Mouse (Mus musculus) stomach, postnatal 0 days (tissue): ENCODE data around the gene Bcar3. TPM values are rescaled to one million over a fixed set of nuclear protein-coding genes. Genes with fewer than 3 reads are reported as not detected.
A peak's percentile ranks its signal among the peaks of the same experiment; 100 is the strongest.
"Not testable (repeated sequence)": the region's sequence is repeated elsewhere in the genome, so short reads cannot be mapped to it uniquely, and the experiment has no call there.

Experiments
- ATAC-seq: fragments of 200-750 bp; cut with Nextera tagmentation; 2 replicates; pipeline ENCODE4 v1.8.0; 2017; ENCODE audit not compliant: low FRiP score, low TSS enrichment
- DNase-seq: peaks from one replicate; pipeline ENCODE4 v3.0.0-alpha.2; 2016; ENCODE audit warnings: low spot score
- H3K27ac ChIP-seq: fragments of 300-500 bp; sonication (generic); replicated peaks from 2 replicates; pipeline ENCODE4 v1.5.1; 2014; ENCODE audit warnings: mild to moderate bottlenecking, control low read depth
- H3K27me3 ChIP-seq: fragments of 300-500 bp; sonication (generic); 2 replicates; pipeline ENCODE4 v1.6.1; 2014; ENCODE audit warnings: low read length; ENCODE audit not compliant: control insufficient read depth, insufficient read depth
- H3K36me3 ChIP-seq: fragments of 300-500 bp; sonication (generic); 2 replicates; pipeline ENCODE4 v1.6.1; 2014; ENCODE audit warnings: low read length, mixed read lengths; ENCODE audit not compliant: control insufficient read depth, insufficient read depth
- H3K4me1 ChIP-seq: fragments of 300-500 bp; sonication (generic); replicated peaks from 2 replicates; pipeline ENCODE4 v1.6.1; 2014; ENCODE audit warnings: antibody characterized with exemption; ENCODE audit not compliant: control insufficient read depth, insufficient read depth
- H3K4me2 ChIP-seq: fragments of 300-500 bp; sonication (generic); replicated peaks from 2 replicates; pipeline ENCODE4 v1.6.1; 2014; ENCODE audit warnings: low read depth, mild to moderate bottlenecking, control low read depth, moderate library complexity
- H3K4me3 ChIP-seq: fragments of 300-500 bp; sonication (generic); 2 replicates; pipeline ENCODE4 v1.5.1; 2014; ENCODE audit warnings: low read depth, low read length, control low read depth
- H3K9ac ChIP-seq: fragments of 300-500 bp; sonication (generic); 2 replicates; pipeline ENCODE4 v1.6.1; 2014; ENCODE audit warnings: mild to moderate bottlenecking, low read length, control low read depth, mixed read lengths
- H3K9me3 ChIP-seq: fragments of 300-500 bp; sonication (generic); 2 replicates; pipeline ENCODE4 v1.6.1; 2016; ENCODE audit warnings: low read length; ENCODE audit not compliant: control insufficient read depth
- CTCF ChIP-seq: IDR thresholded peaks from 2 replicates; pipeline ENCODE4 v1.5.1; 2016; ENCODE audit warnings: antibody characterized with exemption, low read depth, mild to moderate bottlenecking, moderate library complexity
- EP300 ChIP-seq: optimal IDR thresholded peaks from 2 replicates; pipeline ENCODE3; 2016; ENCODE audit warnings: antibody characterized with exemption
- WGBS: fragments of 180-500 bp; shearing (Covaris S2); extraction: QIAGEN DNeasy Blood & Tissue Kit; methylation state at CpG from one replicate; pipeline ENCODE4 v1.1.7; 2014; 5-methylcytosine and 5-hydroxymethylcytosine counted together
- polyA plus RNA-seq: library from polyadenylated mRNA; unstranded; fragments of >200 nt; fragmentation: Nextera tagmentation; extraction: Ambion mirVana; gene quantifications from 2 replicates; pipeline ENCODE4 v1.2.1, GENCODE M21; 2015

Bcar3 gene
- polyA plus RNA-seq, 1 experiment from 2014 or later: 12.6 TPM

GRCm38 (mm10) chr3:122273407-122274240 is 20.3 kb upstream of the Bcar3 start:
- TF ChIP-seq CTCF (peak; percentile 48; the same call in 1 of the 2 replicates), EP300 (no peak)
- Histone ChIP-seq H3K9ac (no peak overlapping the region; the same call in 1 of the 2 replicates), H3K36me3 (peaks cover 12% of the 10 kb centered on the region), H3K9me3 (no peaks in the 10 kb centered on the region), H3K4me1 (no peaks in the 10 kb centered on the region), H3K4me2 (peak overlapping the region; percentile 42; the same call in 1 of the 2 replicates), H3K27me3 (no peaks in the 10 kb centered on the region), H3K4me3 (peak overlapping the region; percentile 98), H3K27ac (no peak overlapping the region)
- ATAC-seq (no peak), DNase-seq (no peak)
- 10% methylated on average over 19 of the region's 20 CpGs for WGBS

GRCm38 (mm10) chr3:122274241-122275024 is 19.5 kb upstream of the Bcar3 start, which contains the start of gene Dnttip2:
Dnttip2 (plus strand) TSS chr3:122274388.
- peak within 1 kb of the TSS; percentile 94 for H3K9ac ChIP-seq
- H3K9me3 ChIP-seq: no peaks in the 10 kb centered on the region
- ATAC-seq (peak; percentile 97), DNase-seq (peak; percentile 94)
- peak within 1 kb of the TSS; percentile 98 for H3K4me3 ChIP-seq
- H3K36me3 ChIP-seq: peaks cover 15% of the 10 kb centered on the region
- H3K27me3 ChIP-seq: no peaks in the 10 kb centered on the region
- H3K4me1 ChIP-seq: no peaks in the 10 kb centered on the region
- H3K4me2 ChIP-seq: peak within 1 kb of the TSS; percentile 89
- TF ChIP-seq EP300: no peak
- TF ChIP-seq CTCF: no peak
- H3K27ac ChIP-seq: peak within 1 kb of the TSS; percentile 88
- WGBS: under 1% methylated on average over 57 of the region's 57 CpGs

GRCm38 (mm10) chr3:122275111-122275510 is 18.8 kb upstream of the Bcar3 start:
- no peak for TF ChIP-seq CTCF
- TF ChIP-seq EP300: no peak
- H3K9ac ChIP-seq: peak overlapping the region; percentile 0; the same call in 1 of the 2 replicates

GRCm38 (mm10) chr3:122287195-122287594 is 6.7 kb upstream of the Bcar3 start:
- DNase-seq (no peak), ATAC-seq (no peak)
- WGBS: 61% methylated on average over 5 of the region's 5 CpGs
- Histone ChIP-seq H3K9me3 (no peaks in the 10 kb centered on the region), H3K4me1 (no peaks in the 10 kb centered on the region), H3K27me3 (no peaks in the 10 kb centered on the region), H3K4me3 (no peak overlapping the region), H3K36me3 (peaks cover 10% of the 10 kb centered on the region; the same call in 1 of the 2 replicates), H3K4me2 (no peak overlapping the region), H3K27ac (no peak overlapping the region), H3K9ac (no peak overlapping the region)
- TF ChIP-seq EP300: no peak
- TF ChIP-seq CTCF: no peak

More at GRCm38 (mm10) chr3:122275111-122275510, 18.8 kb upstream of the Bcar3 start:
- 73% methylated on average over 10 of the region's 10 CpGs for WGBS
- DNase-seq (no peak), ATAC-seq (no peak)
- Histone ChIP-seq H3K4me3 (peak overlapping the region; percentile 98), H3K36me3 (peaks cover 15% of the 10 kb centered on the region), H3K27me3 (no peaks in the 10 kb centered on the region), H3K4me1 (no peaks in the 10 kb centered on the region), H3K27ac (no peak overlapping the region), H3K4me2 (peak overlapping the region; percentile 89), H3K9me3 (no peaks in the 10 kb centered on the region)

GRCm38 (mm10) chr3:122288613-122289195 is 5.2 kb upstream of the Bcar3 start:
- Histone ChIP-seq H3K27me3 (no peaks in the 10 kb centered on the region), H3K27ac (no peak overlapping the region), H3K36me3 (peaks cover 4% of the 10 kb centered on the region; the same call in 1 of the 2 replicates), H3K4me2 (no peak overlapping the region), H3K4me1 (no peaks in the 10 kb centered on the region), H3K4me3 (no peak overlapping the region), H3K9ac (no peak overlapping the region), H3K9me3 (no peaks in the 10 kb centered on the region)
- WGBS: 68% methylated on average over 5 of the region's 5 CpGs
- ATAC-seq (no peak), DNase-seq (no peak)
- TF ChIP-seq EP300 (no peak), CTCF (no peak)

- WGBS: 60% methylated on average over 3 of the region's 4 CpGs
- not testable (repeated sequence) for H3K4me2 ChIP-seq
Observed at GRCm38 (mm10) chr3:122289344-122289743, 4.6 kb upstream of the Bcar3 start.

More at GRCm38 (mm10) chr3:122289344-122289743, 4.6 kb upstream of the Bcar3 start:
- H3K27me3 ChIP-seq, ATAC-seq, H3K9me3 ChIP-seq, H3K4me1 ChIP-seq, H3K4me3 ChIP-seq, H3K36me3 ChIP-seq, H3K9ac ChIP-seq, DNase-seq: not testable (repeated sequence)
- peak overlapping the region; percentile 97; the same call in 1 of the 2 replicates for H3K27ac ChIP-seq
